Mouse (Mus musculus) c-Kit-negative CD71-positive TER-119-positive erythroid progenitor cells, embryonic 14.5 days (primary cell): ENCODE measurements around the gene Xpo5.
A peak's percentile ranks its signal among the peaks of the same experiment; 100 is the strongest.

Source experiments
- DNase-seq: peaks from one replicate; pipeline ENCODE4 v3.0.0-alpha.2; 2013; ENCODE audit warnings: low read depth, low spot score

The Xpo5 gene

DNA sequence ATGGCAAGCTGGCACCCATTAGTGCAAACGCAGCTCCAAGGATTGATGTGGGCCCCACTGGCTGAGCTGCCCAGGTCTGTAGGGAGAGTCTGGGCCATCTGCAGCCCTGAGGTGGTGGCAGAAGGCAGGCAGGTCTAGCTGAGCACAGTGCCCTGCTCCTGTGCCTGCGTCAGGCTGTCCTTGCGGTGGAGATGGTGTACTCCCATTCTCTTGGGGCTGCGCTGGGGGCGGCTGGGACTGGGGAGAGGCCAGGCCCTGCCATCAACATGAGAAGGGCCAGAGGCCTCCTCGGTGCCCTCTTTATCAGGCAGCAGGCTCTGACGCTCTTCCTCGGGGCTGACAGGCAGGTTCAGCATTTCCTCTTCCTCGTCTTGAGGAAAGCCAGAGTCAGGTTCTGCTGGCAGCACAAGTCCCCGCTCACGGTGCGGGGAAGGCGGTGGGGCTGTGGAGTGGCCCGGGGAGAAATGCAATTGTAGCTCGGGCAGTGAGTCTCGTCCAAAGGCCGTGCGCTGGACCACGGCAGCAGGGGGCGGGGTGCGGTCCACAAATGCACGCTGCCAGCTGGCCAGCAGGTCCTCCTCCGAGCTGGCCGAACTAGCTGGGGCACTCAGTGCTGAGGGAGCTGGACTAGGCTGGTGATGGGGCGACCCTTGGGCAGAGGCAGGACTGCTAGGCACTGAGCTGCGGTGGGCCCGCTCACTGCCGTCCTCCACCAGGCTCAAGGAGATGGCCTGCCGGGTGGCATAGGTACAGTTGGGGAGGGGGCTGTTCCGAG is 55.9 kb downstream of the Xpo5 start:
- no peak for DNase-seq

DNA sequence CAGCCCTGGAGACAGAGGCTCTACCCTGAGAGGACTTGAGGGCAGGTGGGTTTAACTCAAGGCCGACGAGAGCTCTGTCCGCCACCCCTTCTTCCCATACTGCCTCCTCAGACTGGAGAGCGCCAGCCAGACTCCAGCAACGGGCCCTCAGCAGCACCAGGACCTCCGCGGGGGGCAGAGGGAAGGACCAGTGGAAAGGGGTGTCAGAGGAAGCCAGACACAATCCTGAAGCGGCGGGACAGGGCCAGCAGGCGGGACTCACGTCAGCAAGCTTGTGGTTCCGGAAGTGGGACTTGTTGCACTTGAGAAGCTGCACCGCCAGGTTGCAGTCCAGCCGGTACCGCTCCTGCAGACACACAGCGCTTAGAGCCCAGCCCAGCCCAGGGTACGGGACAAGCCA is 57.1 kb downstream of the Xpo5 start:
- DNase-seq, result no peak

DNA sequence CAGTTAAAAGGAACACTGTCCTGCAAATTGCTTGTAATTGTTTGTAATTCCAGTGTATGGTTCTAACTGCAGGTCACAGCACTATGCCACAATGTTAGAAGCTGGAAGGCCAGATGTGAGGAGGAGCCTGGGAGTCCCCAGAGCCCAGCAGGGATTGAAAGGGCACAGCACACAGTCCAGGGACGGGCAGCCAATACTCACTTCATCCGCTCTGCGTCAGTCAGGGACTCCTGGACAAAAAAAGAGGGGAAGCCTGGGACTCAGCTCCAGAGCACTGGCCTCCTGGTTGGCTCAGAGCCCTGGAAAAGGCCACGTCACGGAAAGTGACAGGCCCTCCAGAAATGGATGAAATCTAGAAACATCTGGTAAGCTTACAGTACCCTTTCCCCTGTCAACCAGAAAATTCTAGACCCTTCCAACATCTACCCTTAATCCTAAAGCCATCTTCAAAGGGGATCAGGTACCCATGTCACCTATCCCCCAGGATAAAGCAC is 59.7 kb downstream of the Xpo5 start:
- DNase-seq, result no peak

DNA sequence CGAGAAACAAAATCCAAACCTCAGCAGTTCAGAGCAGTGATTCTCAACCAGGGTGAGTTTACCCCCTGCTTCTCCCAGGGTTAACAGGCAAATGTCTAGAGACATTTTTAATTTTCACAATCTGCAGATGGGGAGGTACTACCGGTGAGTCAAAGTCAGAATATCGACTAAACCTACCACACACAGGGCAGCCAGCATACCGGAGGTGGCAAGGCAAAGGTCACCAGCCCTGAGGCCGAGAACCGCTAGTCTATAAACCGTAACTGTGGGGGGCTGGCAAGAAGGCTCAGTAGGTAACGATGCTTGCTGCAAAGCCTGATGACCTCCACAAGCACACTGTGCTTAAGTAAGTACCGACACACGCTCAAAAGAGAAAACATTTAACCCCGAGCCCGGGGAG is 62.9 kb downstream of the Xpo5 start:
- DNase-seq, result no peak

DNA sequence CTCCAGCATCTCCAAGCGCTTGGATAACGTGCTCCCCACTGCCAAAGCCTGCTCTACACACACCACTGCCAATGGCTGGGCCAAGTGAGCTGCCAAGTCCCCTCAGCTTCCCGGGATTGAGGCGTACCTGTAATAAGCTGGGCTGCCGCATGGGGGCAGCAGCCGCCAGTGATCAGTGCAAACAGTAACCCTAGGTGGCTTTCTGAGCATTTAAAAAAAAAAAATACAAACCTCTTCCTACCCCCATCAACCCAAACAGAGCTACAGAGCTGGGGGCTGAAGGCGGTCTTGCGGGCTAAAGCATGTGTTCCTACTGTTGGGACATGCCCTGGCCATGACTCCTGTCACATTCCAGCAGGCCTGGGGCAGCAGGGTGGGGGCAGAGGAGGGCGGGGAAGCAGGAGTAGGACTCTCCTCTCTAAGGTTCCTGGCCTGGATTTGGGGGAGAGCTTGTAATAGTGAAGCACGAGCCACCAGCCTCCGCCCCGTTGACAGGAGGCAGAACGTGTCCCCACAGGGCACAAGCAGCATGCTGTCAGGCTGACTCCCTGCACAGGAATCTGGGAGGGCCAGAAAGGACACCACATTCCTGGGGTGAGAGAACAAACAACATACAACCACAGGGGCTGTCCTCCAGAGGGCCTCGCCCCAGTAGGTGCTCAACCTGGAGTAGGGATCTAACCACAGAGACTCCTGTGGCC is 63.5 kb downstream of the Xpo5 start:
- DNase-seq, result no peak

DNA sequence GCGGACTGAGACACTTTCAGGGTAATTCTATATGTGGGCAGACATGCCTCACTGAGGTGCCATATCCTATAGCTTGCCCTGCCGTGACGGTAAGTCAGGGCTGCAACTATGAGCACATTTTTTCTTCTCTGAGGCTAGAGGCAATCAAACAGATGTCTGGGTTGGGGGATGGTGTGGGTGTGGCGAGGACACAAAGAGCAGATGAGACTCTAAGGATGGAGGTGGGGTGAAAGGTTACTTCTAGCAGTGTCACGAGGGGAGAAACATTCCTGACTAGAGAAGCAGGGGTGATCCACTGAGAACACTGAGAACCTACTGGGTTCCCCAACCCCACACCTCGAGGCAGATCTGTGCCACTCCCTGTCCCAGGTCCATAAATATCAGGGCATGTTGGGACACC is 64.4 kb downstream of the Xpo5 start:
- no peak for DNase-seq

DNA sequence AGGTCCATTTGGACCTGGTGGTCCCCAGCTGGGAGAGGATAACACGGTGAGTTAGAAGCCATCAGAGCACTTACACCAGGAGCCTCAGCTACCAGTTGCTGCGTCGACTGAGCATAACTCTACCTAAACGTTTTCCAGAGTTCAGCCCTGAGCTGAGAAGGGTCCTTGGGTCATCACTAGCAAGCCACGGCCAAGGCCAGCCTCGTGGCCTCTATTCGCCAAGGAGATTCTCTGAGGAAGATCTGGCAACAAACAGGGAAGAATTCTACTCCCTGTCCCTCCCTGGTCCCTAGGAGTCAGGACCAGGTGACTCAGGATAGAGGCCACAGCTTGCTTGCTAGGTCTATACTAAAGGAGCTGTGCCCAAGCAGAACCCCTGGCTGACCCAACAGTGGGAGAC is 64.9 kb downstream of the Xpo5 start:
- no peak for DNase-seq

DNA sequence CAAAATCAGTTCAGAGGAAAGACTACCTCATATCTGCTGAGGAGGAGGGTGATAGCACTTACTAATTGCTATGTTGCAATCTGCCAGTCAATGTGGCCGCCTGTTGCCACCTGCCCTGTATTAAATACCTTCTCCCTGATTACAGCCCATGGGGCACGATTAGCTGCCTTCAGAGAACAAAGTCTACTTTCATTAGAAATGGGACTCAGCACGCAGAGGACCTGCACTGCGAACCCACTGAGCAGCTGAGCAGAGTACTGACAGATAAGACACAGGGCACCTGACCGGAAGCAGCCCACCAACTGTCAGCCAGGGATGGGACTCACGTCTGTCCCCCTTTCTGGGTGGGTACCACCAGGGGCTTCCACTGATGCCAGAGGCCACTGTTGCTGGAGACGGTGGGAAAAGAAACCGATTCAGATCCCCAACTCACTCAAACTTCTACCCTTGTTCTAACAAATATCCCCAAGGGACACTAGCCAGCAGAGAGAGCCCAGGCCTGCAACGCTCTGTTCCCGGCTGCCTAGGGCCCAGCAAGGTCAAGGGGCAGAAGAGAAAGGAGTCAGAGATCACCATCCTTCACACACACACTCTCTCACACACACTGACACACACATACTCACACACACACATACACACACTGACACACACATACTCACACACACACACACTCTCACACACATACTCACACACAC is 65.6 kb downstream of the Xpo5 start:
- DNase-seq, result no peak

DNA sequence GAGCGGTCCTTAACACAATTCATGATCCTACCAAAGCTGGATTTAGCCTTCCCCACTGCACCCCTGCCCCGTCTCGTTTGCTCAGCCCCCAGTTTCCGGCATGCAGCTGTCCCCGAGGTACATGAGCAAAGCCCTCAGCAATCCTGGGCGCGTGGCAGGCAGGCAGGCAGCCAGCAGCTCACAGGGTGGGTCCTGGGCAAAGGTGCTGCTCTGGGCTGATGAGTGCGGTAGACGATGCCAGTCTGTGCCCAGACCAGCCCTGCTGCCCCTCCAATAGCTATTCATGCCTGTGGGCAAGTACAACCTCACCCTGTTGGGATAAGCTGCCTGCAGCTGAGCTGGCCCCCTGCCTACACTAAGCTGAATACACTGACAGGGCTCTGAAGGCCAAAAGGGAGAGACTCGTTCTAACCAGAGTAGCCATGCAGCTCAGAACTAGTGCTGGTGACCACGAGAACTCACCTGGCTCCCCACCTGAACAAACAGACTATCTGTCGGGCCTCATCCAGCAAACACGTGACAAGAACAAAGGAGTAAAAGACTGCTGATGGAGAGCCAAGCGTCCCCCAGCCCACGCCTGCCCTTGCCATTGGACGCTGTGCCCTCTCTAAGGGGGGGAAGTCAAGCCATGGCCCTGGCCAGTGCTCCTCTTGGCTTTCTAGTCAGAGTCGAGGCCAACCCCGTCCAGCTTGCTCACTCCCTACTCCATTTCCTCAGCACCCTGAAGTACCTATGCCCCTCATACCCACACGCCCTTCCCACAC is 67.4 kb downstream of the Xpo5 start:
- DNase-seq, result no peak

DNA sequence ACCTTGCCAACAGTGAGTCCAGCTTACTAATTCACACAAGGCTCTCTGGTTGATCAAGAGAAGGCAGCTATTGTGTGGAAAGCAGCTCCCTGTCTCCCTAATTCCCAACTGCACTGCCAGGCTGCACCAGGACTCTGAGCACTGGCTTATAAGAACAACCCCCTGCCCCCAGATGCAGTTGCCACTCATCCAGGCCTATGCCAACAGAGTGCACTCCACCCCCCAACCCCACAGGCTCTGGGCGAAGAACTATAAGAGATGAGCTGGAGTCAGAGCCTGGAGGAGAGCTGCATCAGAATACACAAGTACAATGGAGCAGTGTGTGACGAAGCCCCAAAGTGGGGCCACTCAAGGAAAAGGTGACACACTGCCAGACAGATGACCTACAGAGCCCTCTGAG is 69.5 kb downstream of the Xpo5 start:
- DNase-seq, result no peak

DNA sequence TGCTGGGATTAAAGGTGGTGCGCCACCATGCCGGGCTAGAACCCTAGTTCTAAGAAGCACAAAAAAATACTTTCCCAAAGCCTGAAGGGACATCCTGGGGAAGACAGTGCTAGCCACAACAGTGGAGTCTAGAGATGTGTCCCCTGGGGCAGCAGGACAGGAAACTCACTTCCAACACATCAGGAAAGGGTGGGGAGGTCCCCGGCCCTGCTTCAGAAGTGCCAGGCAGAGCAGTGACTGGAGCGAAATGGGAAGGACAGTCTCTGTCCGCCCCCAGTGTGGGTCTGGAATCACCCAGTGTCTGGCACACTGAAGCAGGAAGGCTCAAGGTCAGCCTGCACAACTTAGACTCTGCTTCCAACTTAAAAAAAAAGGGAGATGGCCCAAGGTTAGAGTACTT is 70.1 kb downstream of the Xpo5 start:
- no peak for DNase-seq

DNA sequence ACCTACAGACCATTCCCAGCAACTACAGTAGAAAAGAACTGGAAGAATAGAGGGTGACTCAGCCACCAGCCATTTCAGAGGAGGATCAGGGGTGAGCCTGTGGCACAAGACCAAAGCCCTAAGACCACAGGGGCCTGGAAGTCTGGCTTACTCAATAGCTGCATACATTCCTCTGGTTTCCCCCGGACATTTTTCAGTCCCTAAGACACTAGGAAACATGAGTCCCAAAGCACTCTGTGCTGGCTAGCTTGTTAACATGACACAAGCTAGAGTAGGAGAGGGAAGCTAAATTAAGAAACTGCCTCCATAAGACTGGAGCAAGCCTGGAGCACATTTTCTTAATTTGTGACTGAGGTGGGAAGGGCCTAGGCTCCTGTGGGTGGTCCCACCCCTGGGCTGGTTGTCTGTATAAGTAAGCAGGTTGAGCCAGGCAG is 71.2 kb downstream of the Xpo5 start:
- no peak for DNase-seq

DNA sequence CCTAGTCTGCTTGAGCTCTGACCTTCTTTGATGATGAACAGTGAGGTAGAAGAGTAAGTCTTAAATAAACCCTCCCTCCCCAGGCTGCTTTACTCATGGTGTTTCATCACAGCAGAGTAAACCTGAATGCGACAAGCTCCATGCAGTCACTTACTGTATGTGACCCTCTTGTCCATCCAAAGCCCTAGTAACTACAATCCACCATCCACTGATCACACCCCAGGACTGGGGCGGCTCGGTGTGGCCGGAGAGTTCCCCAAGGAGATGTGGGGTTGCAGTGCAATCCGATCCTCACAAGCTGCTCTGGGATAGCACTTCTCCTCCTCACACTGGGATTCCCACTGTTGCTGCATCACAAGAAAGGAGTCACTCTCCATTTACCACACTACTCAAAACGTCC is 71.9 kb downstream of the Xpo5 start:
- no peak for DNase-seq

DNA sequence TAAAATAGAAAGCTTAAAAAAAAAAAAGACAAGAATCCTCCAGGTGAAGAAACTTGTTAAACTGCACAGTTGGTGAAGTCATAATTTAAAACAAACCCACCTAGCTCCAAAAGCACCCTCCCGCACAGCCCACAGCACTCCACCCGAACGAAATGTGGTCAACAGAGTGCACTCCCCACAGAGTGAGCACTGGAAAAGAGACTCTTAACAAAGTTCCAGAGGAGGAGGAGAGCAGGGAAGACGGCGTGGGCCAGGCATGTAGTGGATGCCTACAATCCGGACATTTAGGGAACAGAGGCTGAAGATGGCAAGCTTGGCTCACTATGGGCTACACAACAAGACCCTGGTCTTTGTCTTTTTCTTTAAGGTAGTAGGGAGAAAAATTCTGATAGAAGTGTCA is 72.5 kb downstream of the Xpo5 start:
- DNase-seq, result no peak

DNA sequence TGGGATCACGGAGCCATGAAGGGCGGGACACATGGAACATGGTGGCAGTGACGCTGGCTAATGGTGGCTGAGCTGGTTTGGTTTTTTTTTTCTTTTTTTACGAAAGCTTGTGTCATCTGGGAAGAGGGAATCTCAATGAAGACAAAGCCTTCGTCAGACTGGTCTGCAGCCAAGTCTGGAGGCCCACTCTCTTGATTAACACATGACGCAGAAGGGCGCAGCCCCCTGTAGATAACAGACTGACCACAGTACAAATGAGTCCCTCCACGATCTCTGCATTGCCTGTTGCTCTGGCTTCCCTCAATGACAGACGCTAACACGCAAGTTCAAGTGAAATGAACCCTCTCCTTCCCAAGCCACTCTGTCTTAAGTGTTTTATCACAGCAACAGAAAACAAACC is 72.9 kb downstream of the Xpo5 start:
- DNase-seq, result no peak

DNA sequence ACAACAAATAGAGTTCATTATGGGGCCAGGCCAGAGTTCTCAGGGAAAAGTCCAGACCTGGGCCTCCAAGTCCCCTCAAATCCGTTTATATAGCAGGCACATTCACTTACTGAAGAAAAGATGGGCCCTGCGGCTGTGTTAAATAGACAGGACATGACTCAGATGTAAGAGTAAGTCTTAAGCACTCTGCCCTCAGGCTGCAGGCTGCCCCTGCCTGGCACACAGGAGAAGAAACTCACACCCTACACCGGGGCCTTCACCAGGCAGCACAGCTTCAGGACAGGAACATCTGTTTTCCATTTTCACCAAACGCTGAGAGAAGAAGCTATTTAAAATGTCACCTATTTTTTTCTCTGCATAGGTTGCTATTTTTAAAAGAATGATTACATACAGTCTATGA is 75.0 kb downstream of the Xpo5 start:
- DNase-seq, result no peak

DNA sequence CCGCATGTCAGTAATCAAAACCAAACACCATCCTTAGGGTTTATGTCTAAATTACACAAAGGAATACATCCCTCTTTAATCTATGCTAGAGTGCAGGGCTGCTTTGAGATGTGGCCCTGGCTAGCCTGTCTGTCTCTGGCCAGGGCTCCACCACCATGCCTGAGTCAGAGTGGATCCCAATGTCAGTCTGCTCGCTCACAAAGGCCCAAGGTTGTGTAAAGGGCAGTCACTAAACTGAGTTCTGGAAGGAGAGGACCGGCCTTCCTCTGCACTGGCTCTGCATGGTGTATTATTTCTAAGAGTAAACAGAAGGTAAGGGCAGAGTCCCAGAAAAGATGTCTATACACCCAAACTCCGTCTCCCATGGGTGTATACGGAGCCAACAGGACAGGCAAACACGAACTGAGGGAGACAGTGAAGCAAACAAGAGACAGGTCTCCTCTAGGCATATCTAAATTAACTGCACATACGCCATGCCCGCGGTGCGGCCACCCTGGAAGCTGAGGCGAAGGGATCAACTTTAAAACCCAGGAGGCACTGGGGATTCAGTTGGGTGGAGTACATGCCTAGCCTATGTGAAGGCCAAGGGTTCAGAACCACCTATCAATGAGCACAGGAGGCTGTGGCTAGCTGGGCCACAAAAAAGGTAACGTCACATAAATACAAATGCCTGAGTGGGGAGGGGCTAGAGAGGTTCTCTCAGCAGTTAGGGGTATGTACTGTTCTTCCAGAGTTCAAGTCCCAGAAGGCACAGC is 75.6 kb downstream of the Xpo5 start:
- no peak for DNase-seq

DNA sequence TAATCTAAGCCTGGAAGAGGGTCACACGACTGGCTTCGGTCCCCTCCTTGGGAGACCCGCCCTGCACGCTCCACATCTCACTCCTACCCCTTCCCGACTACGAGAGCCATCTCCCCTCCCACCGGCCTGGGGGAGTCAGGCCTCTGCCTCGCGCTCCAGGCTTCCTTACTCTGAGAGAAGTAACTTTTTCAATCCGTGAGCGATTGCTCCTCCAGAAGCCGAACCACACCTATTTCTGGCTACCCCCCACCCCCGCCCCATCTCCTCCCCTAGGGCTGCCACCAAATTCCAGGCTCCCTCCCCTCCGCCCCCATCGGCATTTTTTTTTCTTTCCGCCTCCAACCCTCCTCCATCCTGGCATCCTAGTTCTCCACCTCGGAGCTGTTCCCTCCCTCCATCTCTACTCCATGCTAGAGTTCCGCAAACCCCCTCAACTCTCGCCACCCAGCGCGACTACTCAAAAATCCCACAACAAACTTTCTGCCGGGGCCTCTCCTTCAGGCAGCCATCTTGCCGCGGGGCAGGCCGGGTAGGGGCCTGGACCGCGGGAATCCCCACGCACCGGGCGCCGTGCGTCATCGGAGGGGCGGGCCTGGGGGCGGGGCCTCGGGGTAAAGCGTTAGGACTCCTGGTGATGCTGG is 80.0 kb downstream of the Xpo5 start, which contains the start of gene Tjap1:
Gene Tjap1, minus strand, starts transcription at position 544 of the 641 bp plus-strand sequence.
- peak; percentile 75 for DNase-seq

DNA sequence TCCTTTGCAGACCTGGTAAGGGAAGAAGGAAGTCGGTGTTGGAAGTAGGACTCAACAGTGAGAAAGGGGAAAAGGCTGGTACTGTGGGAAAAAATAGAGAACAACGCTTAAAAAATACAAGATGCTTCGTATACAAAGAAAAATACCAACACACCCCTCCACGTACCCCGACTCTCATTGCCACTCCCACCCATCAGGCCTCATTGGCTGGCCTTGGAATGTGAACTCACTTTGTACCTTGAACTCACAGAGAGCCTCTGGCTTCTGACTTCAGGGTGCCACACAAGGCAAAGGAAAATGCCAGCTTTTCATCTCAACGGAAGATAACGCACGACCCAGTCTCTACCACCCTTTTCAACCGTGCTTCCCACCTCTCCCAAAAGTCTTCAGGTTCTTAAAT is 80.6 kb downstream of the Xpo5 start:
- DNase-seq, result no peak

DNA sequence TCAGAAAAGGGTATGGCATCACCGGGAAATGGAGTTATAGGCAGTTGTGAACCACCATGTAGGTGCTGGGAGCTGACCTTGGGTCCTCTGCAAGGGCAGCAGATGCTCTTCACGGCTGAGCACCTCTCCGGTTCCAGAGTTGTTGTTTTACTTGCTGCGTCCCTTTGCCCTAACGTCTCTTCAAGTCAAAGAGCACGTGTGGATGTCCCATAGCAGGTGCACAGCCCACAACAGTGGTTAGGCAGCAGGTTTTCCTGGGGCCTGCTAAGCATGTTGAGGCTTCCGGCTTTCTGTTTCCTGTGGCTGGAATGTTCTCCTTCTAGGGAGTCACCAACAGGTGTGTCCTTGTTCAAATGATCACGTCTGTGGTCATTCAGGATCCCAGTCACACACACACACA is 81.3 kb downstream of the Xpo5 start:
- no peak for DNase-seq

DNA sequence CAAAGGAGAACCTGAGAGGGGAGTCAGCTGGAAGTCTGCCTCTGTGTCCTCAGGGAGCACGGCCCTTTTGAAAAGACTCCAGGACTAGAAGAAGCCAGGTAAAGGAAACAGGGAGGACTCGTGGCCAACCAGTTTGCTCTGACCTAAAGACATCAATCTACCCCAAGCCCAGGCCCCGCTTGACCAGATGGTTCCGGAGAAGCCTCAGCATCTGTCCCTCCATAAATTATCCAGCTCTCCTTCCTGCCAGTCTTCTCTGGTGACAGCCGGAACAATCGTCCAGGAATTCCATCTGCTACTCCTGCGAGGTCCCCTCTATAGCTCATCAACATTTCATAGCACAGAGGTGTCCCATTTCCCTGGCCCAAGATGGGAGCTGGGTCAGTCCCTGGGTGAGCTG is 82.1 kb downstream of the Xpo5 start:
- no peak for DNase-seq
